Mouse (Mus musculus) MEL (cell line): ENCODE measurements at regions not wholly inside any gene's neighbourhood (a gene's known extent, or its start where the extent isn't known, plus 50 kb on each side); places are given as distances from the start of the nearest gene placed in this dataset.

ENCODE experiments used
- DNase-seq: peaks from one replicate; pipeline ENCODE4 v3.0.0; 2011; ENCODE audit warnings: low read depth, low spot score
- H3K27ac ChIP-seq: 2 replicates; pipeline ENCODE4 v1.5.1; 2012; ENCODE audit warnings: low read depth, mild to moderate bottlenecking, control low read depth, low read length, moderate library complexity; ENCODE audit not compliant: control insufficient read depth
- H3K27me3 ChIP-seq, 2 experiments: fragments of 150-350 bp in 1 of 2; sonication (generic) in 1 of 2; 2 replicates each; pipeline ENCODE4 v1.6.1; 2012; ENCODE audit warnings: low read length in 2 of 2, mild to moderate bottlenecking in 2 of 2, improper control_type of control experiment in 1 of 2, moderate library complexity in 1 of 2; ENCODE audit not compliant: insufficient read depth in 2 of 2, control insufficient read depth in 1 of 2
- H3K36me3 ChIP-seq, 2 experiments: 2 replicates each; pipeline ENCODE4 v1.6.1; 2012 to 2014; ENCODE audit warnings: low read length in 2 of 2, improper control_type of control experiment in 1 of 2, inconsistent platforms in 1 of 2, mild to moderate bottlenecking in 1 of 2; ENCODE audit not compliant: insufficient read depth in 2 of 2, control insufficient read depth in 1 of 2
- H3K4me1 ChIP-seq, 2 experiments: fragments of 150-350 bp in 1 of 2; sonication (generic) in 1 of 2; 2 replicates each; pipeline ENCODE4 v1.6.1; 2012; ENCODE audit warnings: low read length in 2 of 2, improper control_type of control experiment in 1 of 2, mild to moderate bottlenecking in 1 of 2; ENCODE audit not compliant: insufficient read depth in 2 of 2, control insufficient read depth in 1 of 2
- H3K4me3 ChIP-seq, 2 experiments: fragments of 150-350 bp in 1 of 2; sonication (generic) in 1 of 2; 2 replicates each; pipeline ENCODE4 v1.5.1; 2012; ENCODE audit warnings: low read depth in 2 of 2, low read length in 2 of 2, mild to moderate bottlenecking in 2 of 2, moderate library complexity in 2 of 2, control low read depth in 1 of 2, improper control_type of control experiment in 1 of 2; ENCODE audit not compliant: control insufficient read depth in 1 of 2, insufficient read depth in 1 of 2
- H3K79me2 ChIP-seq: 2 replicates; pipeline ENCODE4 v1.6.1; 2012; ENCODE audit warnings: mild to moderate bottlenecking, low read length, moderate library complexity; ENCODE audit not compliant: control insufficient read depth, poor library complexity, insufficient read depth
- H3K9ac ChIP-seq: 2 replicates; pipeline ENCODE4 v1.6.1; 2012; ENCODE audit warnings: low read depth, mild to moderate bottlenecking, control low read depth, low read length, moderate library complexity; ENCODE audit not compliant: control insufficient read depth, poor library complexity, severe bottlenecking
- H3K9me3 ChIP-seq: fragments of 150-350 bp; sonication (generic); replicated peaks from 2 replicates; pipeline ENCODE4 v1.6.1; 2012; ENCODE audit warnings: mild to moderate bottlenecking, low read length, improper control_type of control experiment, moderate library complexity; ENCODE audit not compliant: insufficient read depth
- BHLHE40 ChIP-seq: IDR thresholded peaks from 2 replicates; pipeline ENCODE4 v1.6.1; 2012; ENCODE audit warnings: low read depth, mild to moderate bottlenecking, inconsistent platforms, low read length, improper control_type of control experiment, borderline replicate concordance
- CHD1 ChIP-seq: IDR thresholded peaks from 2 replicates; pipeline ENCODE4 v1.6.1; 2012; ENCODE audit warnings: low read depth, mild to moderate bottlenecking, inconsistent platforms, low read length, improper control_type of control experiment
- CHD2 ChIP-seq: IDR thresholded peaks from 2 replicates; pipeline ENCODE4 v1.6.1; 2011; ENCODE audit warnings: low read length, improper control_type of control experiment
- E2F4 ChIP-seq: IDR thresholded peaks from 2 replicates; pipeline ENCODE4 v1.6.1; 2011; ENCODE audit warnings: low read depth, low read length, improper control_type of control experiment, borderline replicate concordance
- ELF1 ChIP-seq: IDR thresholded peaks from 2 replicates; pipeline ENCODE4 v1.6.1; 2014; ENCODE audit warnings: low read depth, mild to moderate bottlenecking, inconsistent platforms, low read length, improper control_type of control experiment, moderate library complexity
- EP300 ChIP-seq, 2 experiments: IDR thresholded peaks; 2 replicates each; pipeline ENCODE4 v1.6.1; 2011; ENCODE audit warnings: improper control_type of control experiment in 2 of 2, low read length in 2 of 2, low read depth in 1 of 2, mild to moderate bottlenecking in 1 of 2
- ETS1 ChIP-seq: IDR thresholded peaks from 2 replicates; pipeline ENCODE4 v1.6.1; 2012; ENCODE audit warnings: low read depth, mild to moderate bottlenecking, inconsistent platforms, low read length, improper control_type of control experiment, moderate library complexity
- GABPA ChIP-seq: IDR thresholded peaks from 2 replicates; pipeline ENCODE4 v1.6.1; 2012; ENCODE audit warnings: low read depth, mild to moderate bottlenecking, inconsistent platforms, low read length, improper control_type of control experiment, moderate library complexity
- GATA1 ChIP-seq: IDR thresholded peaks from 2 replicates; pipeline ENCODE4 v1.6.1; 2011; ENCODE audit warnings: low read depth, low read length, improper control_type of control experiment
- HCFC1 ChIP-seq: IDR thresholded peaks from 2 replicates; pipeline ENCODE4 v1.6.1; 2012; ENCODE audit warnings: low read depth, mild to moderate bottlenecking, inconsistent platforms, low read length, improper control_type of control experiment, moderate library complexity
- MAFK ChIP-seq: IDR thresholded peaks from 2 replicates; pipeline ENCODE4 v1.6.1; 2011; ENCODE audit warnings: low read depth, mild to moderate bottlenecking, low read length, improper control_type of control experiment, borderline replicate concordance
- MAZ ChIP-seq: IDR thresholded peaks from 2 replicates; pipeline ENCODE4 v1.6.1; 2012; ENCODE audit warnings: low read depth, mild to moderate bottlenecking, inconsistent platforms, low read length, improper control_type of control experiment
- MEF2A ChIP-seq: IDR thresholded peaks from 2 replicates; pipeline ENCODE4 v1.6.1; 2014; ENCODE audit warnings: low read depth, mild to moderate bottlenecking, inconsistent platforms, low read length, improper control_type of control experiment; ENCODE audit not compliant: poor library complexity, insufficient replicate concordance, severe bottlenecking; ENCODE audit errors: extremely low read depth
- MXI1 ChIP-seq: IDR thresholded peaks from 2 replicates; pipeline ENCODE4 v1.6.1; 2011; ENCODE audit warnings: mild to moderate bottlenecking, low read depth, low read length, improper control_type of control experiment
- MYC ChIP-seq: IDR thresholded peaks from 2 replicates; pipeline ENCODE4 v1.6.1; 2011; ENCODE audit warnings: low read depth, mild to moderate bottlenecking, low read length, improper control_type of control experiment, moderate library complexity
- NELFE ChIP-seq: IDR thresholded peaks from 2 replicates; pipeline ENCODE4 v1.6.1; 2011; ENCODE audit warnings: low read depth, low read length, improper control_type of control experiment
- NRF1 ChIP-seq: IDR thresholded peaks from 2 replicates; pipeline ENCODE4 v1.6.1; 2014; ENCODE audit warnings: low read depth, mild to moderate bottlenecking, inconsistent platforms, low read length, improper control_type of control experiment, moderate library complexity; ENCODE audit not compliant: poor library complexity, insufficient read depth, severe bottlenecking
- POLR2A ChIP-seq, 2 experiments: IDR thresholded peaks; 2 replicates each; pipeline ENCODE4 v1.6.1; 2011 to 2012; ENCODE audit warnings: low read length in 2 of 2, mild to moderate bottlenecking in 2 of 2, control low read depth in 1 of 2, improper control_type of control experiment in 1 of 2, low read depth in 1 of 2, moderate library complexity in 1 of 2; ENCODE audit not compliant: control insufficient read depth in 1 of 2, insufficient read depth in 1 of 2, poor library complexity in 1 of 2
- RCOR1 ChIP-seq: IDR thresholded peaks from 2 replicates; pipeline ENCODE4 v1.6.1; 2012; ENCODE audit warnings: low read depth, mild to moderate bottlenecking, inconsistent platforms, low read length, improper control_type of control experiment
- SIN3A ChIP-seq: IDR thresholded peaks from 2 replicates; pipeline ENCODE4 v1.6.1; 2012; ENCODE audit warnings: low read length, improper control_type of control experiment, inconsistent platforms
- SMC3 ChIP-seq: IDR thresholded peaks from 2 replicates; pipeline ENCODE4 v1.6.1; 2011; ENCODE audit warnings: low read depth, low read length, improper control_type of control experiment
- TBP ChIP-seq: IDR thresholded peaks from 2 replicates; pipeline ENCODE4 v1.8.0; 2011; ENCODE audit warnings: low read depth, low read length, improper control_type of control experiment
- TCF12 ChIP-seq: IDR thresholded peaks from 2 replicates; pipeline ENCODE4 v1.6.1; 2014; ENCODE audit warnings: low read depth, mild to moderate bottlenecking, inconsistent platforms, low read length, improper control_type of control experiment, moderate library complexity
- UBTF ChIP-seq: IDR thresholded peaks from 2 replicates; pipeline ENCODE4 v1.6.1; 2012; ENCODE audit warnings: low read depth, mild to moderate bottlenecking, inconsistent platforms, low read length, improper control_type of control experiment, moderate library complexity, borderline replicate concordance; ENCODE audit not compliant: insufficient read depth
- USF1 ChIP-seq: IDR thresholded peaks from 2 replicates; pipeline ENCODE4 v1.6.1; 2014; ENCODE audit warnings: low read depth, mild to moderate bottlenecking, inconsistent platforms, low read length, improper control_type of control experiment, moderate library complexity
- ZKSCAN1 ChIP-seq: IDR thresholded peaks from 2 replicates; pipeline ENCODE4 v1.6.1; 2012; ENCODE audit warnings: low read depth, mild to moderate bottlenecking, inconsistent platforms, low read length, improper control_type of control experiment, moderate library complexity
- ZMIZ1 ChIP-seq: IDR thresholded peaks from 2 replicates; pipeline ENCODE4 v1.6.1; 2012; ENCODE audit warnings: low read depth, mild to moderate bottlenecking, inconsistent platforms, low read length, improper control_type of control experiment, moderate library complexity
- ZNF384 ChIP-seq: IDR thresholded peaks from 2 replicates; pipeline ENCODE4 v1.6.1; 2012; ENCODE audit warnings: low read depth, mild to moderate bottlenecking, inconsistent platforms, low read length, improper control_type of control experiment

GRCm38 (mm10) chr5:106139109-106139508 lies 262.7 kb downstream of the Zfp326 start:
- H3K79me2 ChIP-seq = no peaks in the 10 kb centered on the region
- no peak for TF ChIP-seq GATA1
- no peak for TF ChIP-seq SMC3
- no peak for TF ChIP-seq RCOR1
- TF ChIP-seq SIN3A = no peak
- no peak for TF ChIP-seq GABPA
- no peak for TF ChIP-seq USF1
- TF ChIP-seq NELFE = no peak
- no peak for TF ChIP-seq NRF1
- TF ChIP-seq HCFC1 = no peak
- TF ChIP-seq BHLHE40 = no peak
- no peak for TF ChIP-seq ZKSCAN1
- no peak for TF ChIP-seq ELF1
- no peak for TF ChIP-seq ZNF384
- TF ChIP-seq MAFK = no peak
- no peak for TF ChIP-seq TCF12
- TF ChIP-seq ZMIZ1 = no peak
- no peak for TF ChIP-seq TBP
- no peak for TF ChIP-seq CHD2
- TF ChIP-seq, all 39 proteins: peak for 0
- H3K27me3 ChIP-seq = no peaks in the 10 kb centered on the region
- H3K27ac ChIP-seq = no peak overlapping the region
- H3K36me3 ChIP-seq = no peaks in the 10 kb centered on the region
- H3K4me1 ChIP-seq = no peaks in the 10 kb centered on the region
- H3K9me3 ChIP-seq = no peaks in the 10 kb centered on the region
- DNase-seq = no peak
- no peak overlapping the region for H3K9ac ChIP-seq
- no peak overlapping the region for H3K4me3 ChIP-seq

- no peak for TF ChIP-seq MYC
- TF ChIP-seq GATA1 = no peak
- no peak for TF ChIP-seq RCOR1
- no peak for TF ChIP-seq SMC3
- no peak for TF ChIP-seq CHD2
- TF ChIP-seq GABPA = no peak
- TF ChIP-seq ETS1 = no peak
- TF ChIP-seq HCFC1 = no peak
- no peak for TF ChIP-seq POLR2A (IDR thresholded peaks at IDR 0.05; ENCODE audit: control insufficient read depth in 1 of 2, insufficient read depth in 1 of 2, low read depth in 1 of 2, low read length in 2 of 2, poor library complexity in 1 of 2)
- no peak for TF ChIP-seq MEF2A
- no peak for TF ChIP-seq MAZ
- no peak for TF ChIP-seq EP300 (IDR thresholded peaks at IDR 0.05; ENCODE audit: low read depth in 1 of 2, low read length in 2 of 2)
- no peak for TF ChIP-seq CHD1
- TF ChIP-seq TCF12 = no peak
- no peak for TF ChIP-seq UBTF
- no peak for TF ChIP-seq E2F4
- TF ChIP-seq SIN3A = no peak
- TF ChIP-seq MXI1 = no peak
- TF ChIP-seq ELF1 = no peak
- H3K79me2 ChIP-seq = no peaks in the 10 kb centered on the region
- H3K36me3 ChIP-seq = no peaks in the 10 kb centered on the region
- DNase-seq = no peak
- no peak overlapping the region for H3K27ac ChIP-seq
- no peaks in the 10 kb centered on the region for H3K4me1 ChIP-seq
- H3K9me3 ChIP-seq = no peaks in the 10 kb centered on the region
- H3K9ac ChIP-seq = no peak overlapping the region
- H3K27me3 ChIP-seq = no peaks in the 10 kb centered on the region
- no peak overlapping the region for H3K4me3 ChIP-seq
Measured at GRCm38 (mm10) chr5:106122928-106123327, 246.6 kb downstream of the Zfp326 start.
